Mouse (Mus musculus) embryonic facial prominence, embryonic 11.5 days (tissue): ENCODE data around the gene Slc48a1. TPM values are rescaled to one million over a fixed set of nuclear protein-coding genes. Genes with fewer than 3 reads are reported as not detected.

ENCODE experiments used
- ATAC-seq: fragments of 200-750 bp; cut with Nextera tagmentation; replicated peaks from 2 replicates; pipeline ENCODE4 v1.8.0; 2017; ENCODE audit warnings: low read depth; ENCODE audit not compliant: insufficient number of reproducible peaks, low FRiP score, low TSS enrichment
- DNase-seq: peaks from one replicate; pipeline ENCODE4 v3.0.0-alpha.2; 2015; ENCODE audit warnings: low spot score
- H3K27ac ChIP-seq: fragments of 300-500 bp; sonication (generic); replicated peaks from 2 replicates; pipeline ENCODE4 v1.5.1; 2014; ENCODE audit warnings: mild to moderate bottlenecking, low read depth, low read length, control low read depth
- H3K27me3 ChIP-seq: fragments of 300-500 bp; sonication (generic); 2 replicates; pipeline ENCODE4 v1.6.1; 2014; ENCODE audit warnings: mild to moderate bottlenecking, low read length, moderate library complexity, mixed read lengths; ENCODE audit not compliant: control insufficient read depth, insufficient read depth
- H3K36me3 ChIP-seq: fragments of 300-500 bp; sonication (generic); replicated peaks from 2 replicates; pipeline ENCODE4 v1.6.1; 2014; ENCODE audit warnings: low read depth, mild to moderate bottlenecking, low read length, moderate library complexity, mixed read lengths; ENCODE audit not compliant: control insufficient read depth, insufficient read depth
- H3K4me1 ChIP-seq: fragments of 300-500 bp; sonication (generic); 2 replicates; pipeline ENCODE4 v1.6.1; 2014; ENCODE audit warnings: low read length, mixed read lengths; ENCODE audit not compliant: control insufficient read depth, insufficient read depth
- H3K4me2 ChIP-seq: fragments of 300-500 bp; sonication (generic); 2 replicates; pipeline ENCODE4 v1.6.1; 2014; ENCODE audit warnings: low read depth, mild to moderate bottlenecking, control low read depth, low read length, moderate library complexity
- H3K4me3 ChIP-seq: fragments of 300-500 bp; sonication (generic); 2 replicates; pipeline ENCODE4 v1.5.1; 2014; ENCODE audit warnings: low read depth, low read length, control low read depth
- H3K9ac ChIP-seq: fragments of 300-500 bp; sonication (generic); replicated peaks from 2 replicates; pipeline ENCODE4 v1.6.1; 2014; ENCODE audit warnings: mild to moderate bottlenecking, control low read depth, low read length
- H3K9me3 ChIP-seq: fragments of 300-500 bp; sonication (generic); replicated peaks from 2 replicates; pipeline ENCODE4 v1.6.1; 2016; ENCODE audit warnings: mild to moderate bottlenecking, low read length, inconsistent platforms, mixed read lengths; ENCODE audit not compliant: control insufficient read depth
- WGBS: fragments of 180-500 bp; shearing (Covaris S2); extraction: QIAGEN DNeasy Blood & Tissue Kit; methylation state at CpG from one replicate; pipeline ENCODE4 v1.1.7; 2014; 5-methylcytosine and 5-hydroxymethylcytosine counted together
- polyA plus RNA-seq: library from polyadenylated mRNA; unstranded; fragments of >200 nt; fragmentation: Nextera tagmentation; extraction: Ambion mirVana; gene quantifications from 2 replicates; pipeline ENCODE4 v1.2.1, GENCODE M21; 2014

Slc48a1 gene
- polyA plus RNA-seq: 18.9 and 22.8 TPM in 2 replicates

DNA sequence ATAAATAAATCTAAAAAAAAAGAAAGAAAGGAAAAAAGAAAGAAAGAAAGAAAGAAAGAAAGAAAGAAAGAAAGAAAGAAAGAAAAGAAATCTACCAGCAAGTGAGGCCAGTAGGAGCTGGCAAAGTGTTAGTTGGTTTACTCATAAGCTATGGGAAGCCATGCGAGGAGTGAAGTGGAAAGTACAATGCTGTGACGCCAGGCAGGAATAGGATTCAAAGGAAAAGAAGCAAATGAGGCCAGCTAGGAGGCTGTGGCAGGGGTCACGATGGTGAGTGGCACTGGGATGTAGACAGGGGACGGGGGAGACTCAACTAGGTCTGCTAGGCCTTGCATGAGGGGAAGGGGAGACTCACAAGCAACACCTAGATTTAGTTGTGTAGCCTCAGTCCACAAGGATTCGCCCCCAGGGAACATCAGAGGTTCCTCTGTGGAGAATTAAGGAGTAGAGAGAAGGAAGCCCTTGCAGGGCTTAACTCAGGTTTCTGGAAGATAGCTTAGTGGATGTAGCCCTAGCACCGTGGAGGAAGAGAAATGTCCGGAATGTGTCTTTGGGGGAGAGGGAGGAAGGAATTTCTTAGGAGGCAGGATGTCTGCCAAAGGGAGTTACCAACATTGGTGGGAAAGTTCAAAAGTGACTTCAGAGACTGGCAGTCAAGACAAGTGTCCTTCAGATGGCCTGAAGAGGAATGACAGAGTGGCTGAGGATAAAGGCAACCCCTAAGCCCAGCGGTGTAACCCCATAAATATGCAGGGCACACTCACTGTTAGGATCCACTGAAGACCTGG is at the start of gene Slc48a1:
Gene Slc48a1, plus strand, starts transcription at position 210 of the 788 bp plus-strand sequence.
- H3K9ac ChIP-seq: no peak within 1 kb of the TSS
- no peak within 1 kb of the TSS for H3K4me2 ChIP-seq
- H3K27me3 ChIP-seq: no peaks in the 10 kb centered on the region
- H3K4me3 ChIP-seq: no peak within 1 kb of the TSS
- WGBS: 77% methylated on average over 8 of the region's 8 CpGs
- no peak for ATAC-seq
- no peak for DNase-seq
- H3K4me1 ChIP-seq: peaks cover 2% of the 10 kb centered on the region
- H3K36me3 ChIP-seq: no peaks in the 10 kb centered on the region
- H3K9me3 ChIP-seq: no peaks in the 10 kb centered on the region
- no peak within 1 kb of the TSS for H3K27ac ChIP-seq

DNA sequence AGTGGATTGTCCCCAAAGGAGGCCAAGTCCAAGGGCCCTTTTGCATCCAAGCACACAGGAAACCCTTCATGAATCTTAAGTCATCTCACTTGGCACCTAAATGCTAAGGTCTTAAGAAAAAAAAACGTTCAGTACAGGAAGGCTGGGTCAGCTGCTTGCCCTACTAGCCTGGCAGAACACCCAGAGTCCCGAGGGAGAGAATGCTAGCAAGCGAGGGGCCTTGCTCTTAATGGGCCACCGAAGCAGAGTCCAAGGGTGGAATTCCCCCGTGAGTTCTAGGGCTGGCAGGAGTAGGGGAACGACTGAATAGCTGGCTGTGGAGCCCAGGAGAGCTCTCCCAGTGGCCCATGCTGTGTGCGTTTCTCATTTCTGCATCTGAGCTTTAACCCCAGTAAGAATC is 49.5 kb upstream of the Slc48a1 start:
- no peaks in the 10 kb centered on the region for H3K36me3 ChIP-seq
- H3K27me3 ChIP-seq: no peaks in the 10 kb centered on the region
- no peak overlapping the region for H3K9ac ChIP-seq
- no peaks in the 10 kb centered on the region for H3K9me3 ChIP-seq
- ATAC-seq (no peak), DNase-seq (no peak)
- 66% methylated on average over 7 of the region's 7 CpGs for WGBS
- H3K4me3 ChIP-seq: no peak overlapping the region
- H3K4me2 ChIP-seq: no peak overlapping the region
- no peak overlapping the region for H3K27ac ChIP-seq
- no peaks in the 10 kb centered on the region for H3K4me1 ChIP-seq

DNA sequence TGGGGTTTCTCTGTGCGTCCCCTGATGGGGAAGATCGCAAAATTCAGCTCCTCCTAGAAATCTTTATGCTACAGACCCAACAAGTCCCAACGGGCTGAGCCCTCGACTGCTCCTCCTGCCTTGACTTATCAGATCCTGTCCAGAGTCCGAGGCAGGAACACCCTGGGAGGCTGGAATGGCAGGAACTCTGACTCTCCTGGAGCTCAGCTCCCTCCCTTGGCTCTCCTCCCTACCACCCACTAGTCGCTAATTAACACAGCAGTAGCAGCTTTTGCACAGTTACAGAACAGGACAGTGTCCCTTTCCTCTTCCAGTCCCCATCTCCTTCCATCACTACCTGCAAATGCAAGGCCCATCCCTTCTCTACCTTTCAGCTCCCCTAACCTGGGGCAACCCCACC is 48.0 kb upstream of the Slc48a1 start:
- WGBS: 57% methylated on average over 6 of the region's 6 CpGs
- no peaks in the 10 kb centered on the region for H3K36me3 ChIP-seq
- no peak overlapping the region for H3K4me2 ChIP-seq
- DNase-seq (no peak), ATAC-seq (no peak)
- H3K4me1 ChIP-seq: no peaks in the 10 kb centered on the region
- H3K4me3 ChIP-seq: no peak overlapping the region
- no peaks in the 10 kb centered on the region for H3K27me3 ChIP-seq
- no peak overlapping the region for H3K9ac ChIP-seq
- H3K27ac ChIP-seq: no peak overlapping the region
- no peaks in the 10 kb centered on the region for H3K9me3 ChIP-seq

- no peaks in the 10 kb centered on the region for H3K9me3 ChIP-seq
- ATAC-seq (no peak), DNase-seq (no peak)
- no peak within 1 kb of the TSS for H3K9ac ChIP-seq
- no peaks in the 10 kb centered on the region for H3K4me1 ChIP-seq
- H3K27me3 ChIP-seq: no peaks in the 10 kb centered on the region
- H3K27ac ChIP-seq: no peak within 1 kb of the TSS
- H3K4me2 ChIP-seq: no peak within 1 kb of the TSS
- no peaks in the 10 kb centered on the region for H3K36me3 ChIP-seq
- no peak within 1 kb of the TSS for H3K4me3 ChIP-seq
- 88% methylated on average over 8 of the region's 8 CpGs for WGBS
These were observed 47.2 kb upstream of the Slc48a1 start, which contains the start of gene Endou for GRCm38 (mm10) chr15:97731111-97731510. Endou (minus strand) TSS chr15:97731339.

- 89% methylated on average over 11 of the region's 11 CpGs for WGBS
- no peaks in the 10 kb centered on the region for H3K4me1 ChIP-seq
- no peak overlapping the region for H3K27ac ChIP-seq
- H3K4me2 ChIP-seq: no peak overlapping the region
- DNase-seq (no peak), ATAC-seq (no peak)
- no peak overlapping the region for H3K4me3 ChIP-seq
- H3K27me3 ChIP-seq: no peaks in the 10 kb centered on the region
- no peaks in the 10 kb centered on the region for H3K36me3 ChIP-seq
- no peaks in the 10 kb centered on the region for H3K9me3 ChIP-seq
- no peak overlapping the region for H3K9ac ChIP-seq
These were observed 46.3 kb upstream of the Slc48a1 start for GRCm38 (mm10) chr15:97731988-97732387.

- Histone ChIP-seq H3K36me3 (no peaks in the 10 kb centered on the region), H3K27me3 (no peaks in the 10 kb centered on the region), H3K4me2 (no peak overlapping the region), H3K4me1 (no peaks in the 10 kb centered on the region), H3K4me3 (no peak overlapping the region), H3K27ac (no peak overlapping the region), H3K9ac (no peak overlapping the region), H3K9me3 (no peaks in the 10 kb centered on the region)
- no peak for DNase-seq
- 94% methylated on average over 7 of the region's 7 CpGs for WGBS
- no peak for ATAC-seq
These were observed 39.4 kb upstream of the Slc48a1 start for GRCm38 (mm10) chr15:97738923-97739322.

DNA sequence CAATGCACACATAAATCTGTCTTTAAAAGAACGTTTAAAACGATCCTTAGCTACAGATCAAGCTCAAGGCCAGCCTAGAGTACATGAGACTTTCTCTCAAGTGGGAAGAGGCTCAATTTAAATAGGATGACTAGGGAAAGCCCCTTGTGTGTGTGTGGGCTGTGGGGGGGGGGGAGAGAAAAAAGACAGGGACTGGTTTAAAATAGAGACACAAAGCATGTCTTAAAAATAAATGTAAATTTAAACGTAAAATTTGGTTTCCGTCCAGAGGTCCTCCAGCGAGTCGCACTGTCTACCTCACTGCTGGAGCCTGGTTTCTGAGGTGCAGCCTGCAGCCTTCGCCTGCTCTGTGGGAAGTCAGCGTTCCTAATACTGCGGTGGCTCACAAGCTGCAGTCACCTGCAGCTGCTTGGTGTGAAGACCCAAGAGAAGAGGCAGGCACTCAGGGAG is 38.0 kb upstream of the Slc48a1 start:
- H3K36me3 ChIP-seq: no peaks in the 10 kb centered on the region
- WGBS: 89% methylated on average over 9 of the region's 9 CpGs
- no peaks in the 10 kb centered on the region for H3K4me1 ChIP-seq
- no peak overlapping the region for H3K4me3 ChIP-seq
- no peak overlapping the region for H3K27ac ChIP-seq
- DNase-seq: no peak
- H3K4me2 ChIP-seq: no peak overlapping the region
- no peaks in the 10 kb centered on the region for H3K9me3 ChIP-seq
- no peaks in the 10 kb centered on the region for H3K27me3 ChIP-seq
- H3K9ac ChIP-seq: no peak overlapping the region
- no peak for ATAC-seq

DNA sequence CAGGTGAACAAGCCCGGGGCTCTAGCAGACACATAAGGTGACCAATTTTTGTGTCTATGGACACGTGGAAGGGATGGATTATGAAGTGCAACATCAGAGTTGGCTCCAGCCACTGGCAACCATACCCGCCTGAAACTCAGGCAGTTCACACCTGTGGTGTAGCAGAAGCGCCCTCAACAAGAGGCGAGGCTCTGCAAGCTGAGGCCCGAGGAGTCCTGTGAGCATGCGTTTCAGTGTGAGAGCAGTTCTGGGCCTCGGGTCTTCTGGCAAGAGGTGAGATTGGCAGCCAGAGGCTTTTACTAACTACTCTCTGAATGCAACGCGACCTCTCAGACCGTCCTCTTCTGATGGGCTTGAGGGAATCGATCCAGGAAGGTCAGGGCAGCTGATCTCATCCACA is 36.7 kb upstream of the Slc48a1 start:
- no peak overlapping the region for H3K9ac ChIP-seq
- no peaks in the 10 kb centered on the region for H3K4me1 ChIP-seq
- H3K4me2 ChIP-seq: no peak overlapping the region
- 78% methylated on average over 12 of the region's 12 CpGs for WGBS
- DNase-seq (no peak), ATAC-seq (no peak)
- no peak overlapping the region for H3K4me3 ChIP-seq
- no peaks in the 10 kb centered on the region for H3K36me3 ChIP-seq
- H3K27me3 ChIP-seq: no peaks in the 10 kb centered on the region
- H3K9me3 ChIP-seq: no peaks in the 10 kb centered on the region
- H3K27ac ChIP-seq: no peak overlapping the region
